Mouse (Mus musculus) layer of hippocampus, adult 11-12 months (tissue): ENCODE results near the gene Fhad1.

Source experiments
- DNase-seq: peaks from one replicate; pipeline ENCODE4 v3.0.0; 2022; ENCODE audit warnings: low spot score

The Fhad1 gene

GRCm38 (mm10) chr4:141931526-141931925, 83.4 kb downstream of the Fhad1 start:
- DNase-seq = no peak

DNA sequence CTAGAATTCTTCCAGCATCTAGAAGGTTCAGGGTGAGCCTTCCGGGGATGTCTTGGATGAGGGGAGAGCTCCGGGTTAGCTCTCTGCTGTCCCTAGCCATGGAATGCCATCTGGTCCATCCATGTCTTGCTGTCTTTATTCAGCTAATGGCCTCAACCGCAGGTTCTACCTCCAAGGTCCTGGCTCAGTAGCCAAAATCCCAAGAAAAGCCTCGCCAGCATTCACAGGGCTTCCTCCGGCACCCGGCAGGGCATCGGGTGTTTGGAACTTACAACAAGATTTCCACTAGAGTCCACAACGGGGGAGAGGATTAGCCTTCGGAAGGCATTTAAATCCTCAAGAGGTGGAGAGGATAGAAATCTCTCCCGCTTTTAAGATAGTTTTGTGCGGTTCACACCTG, 84.9 kb downstream of the Fhad1 start:
- no peak for DNase-seq

DNA sequence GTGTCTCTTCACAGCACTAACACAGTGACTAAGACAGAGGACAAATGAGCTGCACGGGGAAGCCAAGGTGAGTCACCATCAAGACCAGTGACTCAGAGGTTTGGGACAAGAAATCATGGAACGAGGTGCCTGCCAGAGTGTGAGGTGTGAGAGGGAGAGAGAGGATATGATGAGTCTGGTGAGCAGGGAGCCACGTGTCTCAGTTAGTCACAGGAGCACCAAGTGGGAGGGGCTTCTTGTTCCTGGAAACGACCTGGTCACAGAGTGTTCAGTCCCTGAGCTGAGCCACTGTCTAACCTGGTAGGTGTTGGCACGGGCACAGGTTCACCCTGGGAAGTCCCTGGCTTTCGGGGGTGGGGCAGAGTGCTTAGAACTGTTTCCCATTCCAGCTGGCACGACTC, 86.0 kb downstream of the Fhad1 start:
- DNase-seq = no peak

- DNase-seq = no peak
Measured at GRCm38 (mm10) chr4:141925781-141926345, 89.0 kb downstream of the Fhad1 start.

DNA sequence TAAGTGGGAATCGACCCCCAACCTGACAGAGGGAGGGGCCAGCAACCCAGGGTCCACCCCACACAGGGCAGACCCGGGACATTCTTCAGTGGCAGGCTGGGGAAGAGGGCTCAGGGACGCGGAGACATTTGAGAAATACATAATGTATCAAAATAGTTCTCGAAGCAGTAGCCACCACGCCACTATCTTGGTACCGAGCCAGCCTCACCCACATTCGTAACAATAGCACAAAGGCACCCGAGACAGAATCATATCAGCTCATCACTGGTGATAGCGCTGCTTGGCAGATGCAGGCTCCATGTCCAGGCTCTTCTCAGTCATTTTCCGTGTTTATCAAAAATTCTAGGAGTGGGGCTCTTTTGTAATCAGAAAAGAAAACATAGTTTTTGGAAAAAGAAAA, 90.9 kb downstream of the Fhad1 start:
- DNase-seq = peak; percentile 57

GRCm38 (mm10) chr4:141920391-141920790, 94.5 kb downstream of the Fhad1 start:
- no peak for DNase-seq

- no peak for DNase-seq
Measured at GRCm38 (mm10) chr4:141917735-141918419, 97.0 kb downstream of the Fhad1 start.

- no peak for DNase-seq
Measured at GRCm38 (mm10) chr4:141914040-141914439, 100.8 kb downstream of the Fhad1 start.

- DNase-seq = no peak
Measured at GRCm38 (mm10) chr4:141913201-141913993, 101.5 kb downstream of the Fhad1 start.

DNA sequence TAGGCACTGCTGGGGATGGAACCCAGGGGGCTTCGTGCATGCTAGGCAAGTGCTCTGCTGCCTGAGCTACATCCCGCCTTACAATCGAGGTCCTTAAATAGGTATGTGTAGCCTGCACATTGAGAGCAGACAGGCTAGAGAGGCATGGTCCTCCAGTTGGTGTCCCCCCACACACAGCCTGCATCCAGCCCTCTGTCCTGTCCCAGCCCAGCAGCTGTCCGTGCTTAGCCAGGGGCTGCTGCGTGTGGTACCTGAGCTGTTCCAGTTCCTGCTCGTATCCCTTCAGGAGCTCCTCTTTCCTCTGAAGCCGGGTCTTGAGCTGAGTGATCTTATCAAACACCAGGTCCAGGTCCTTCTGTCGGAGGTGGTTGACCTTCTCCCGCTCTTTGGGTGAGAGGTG, 110.2 kb downstream of the Fhad1 start:
- no peak for DNase-seq

DNA sequence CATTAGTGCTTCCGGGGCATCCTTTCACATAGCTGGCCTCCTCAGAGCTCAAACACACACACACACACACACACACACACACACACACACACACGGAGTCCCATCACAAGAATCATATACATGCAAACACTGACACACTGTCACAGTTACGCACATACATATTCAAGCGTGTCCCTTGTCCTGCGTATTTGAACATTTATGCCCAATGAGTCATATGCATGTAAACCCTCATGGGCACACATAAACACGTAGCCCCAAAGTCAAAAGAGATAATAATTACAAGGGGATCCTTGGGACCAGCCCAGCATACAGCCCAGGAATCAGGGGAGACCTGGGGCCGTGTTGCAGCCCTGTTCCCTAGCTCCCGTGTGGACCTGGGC, 112.4 kb downstream of the Fhad1 start:
- no peak for DNase-seq

GRCm38 (mm10) chr4:141901711-141902478, 113.0 kb downstream of the Fhad1 start:
- no peak for DNase-seq

GRCm38 (mm10) chr4:141900421-141900820, 114.5 kb downstream of the Fhad1 start:
- no peak for DNase-seq

- DNase-seq = no peak
Measured at GRCm38 (mm10) chr4:141899936-141900335, 114.9 kb downstream of the Fhad1 start.

DNA sequence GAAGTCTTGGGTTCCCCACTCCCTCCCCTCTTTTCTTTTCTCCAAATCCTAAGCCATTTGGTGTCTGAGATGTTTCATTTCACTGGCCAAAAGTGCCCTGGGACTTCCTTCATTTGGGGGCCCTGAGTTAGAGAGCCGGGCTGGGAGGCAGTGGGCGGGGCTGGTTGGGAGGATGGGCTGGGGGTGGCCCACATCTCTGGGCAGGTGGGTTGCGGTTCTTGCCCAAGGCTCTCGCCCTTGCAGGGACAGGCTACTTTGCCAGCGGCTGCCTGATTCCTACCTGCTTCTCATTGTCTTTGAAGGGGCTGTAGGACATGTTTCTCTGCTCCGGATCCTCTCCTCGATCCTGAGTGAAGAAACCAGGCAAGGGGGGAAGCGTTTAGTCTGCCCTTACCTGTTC, 116.0 kb downstream of the Fhad1 start:
- DNase-seq = no peak

- no peak for DNase-seq
Measured at GRCm38 (mm10) chr4:141897838-141898237, 117.0 kb downstream of the Fhad1 start.

- no peak for DNase-seq
Measured at GRCm38 (mm10) chr4:141897225-141897624, 117.7 kb downstream of the Fhad1 start.

DNA sequence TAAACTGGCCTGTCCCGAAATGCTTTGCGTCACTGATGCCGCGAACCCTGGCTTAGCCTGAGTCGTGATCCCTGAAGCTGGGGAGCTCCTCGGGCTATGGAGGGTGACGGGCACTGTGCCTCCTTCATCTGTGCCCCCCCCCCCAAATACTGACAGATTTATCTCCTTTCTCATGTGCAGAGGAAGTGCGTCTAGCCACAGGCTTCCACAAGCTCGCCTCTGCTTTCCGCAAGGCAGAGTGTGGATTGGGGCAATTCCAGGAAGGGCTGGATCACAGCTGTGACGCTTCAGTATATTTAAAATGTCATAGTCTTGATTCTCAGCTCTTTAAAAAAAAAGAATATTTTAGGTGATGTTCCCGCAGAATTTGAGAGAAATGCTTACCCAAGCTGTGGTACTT, 119.1 kb downstream of the Fhad1 start:
- no peak for DNase-seq

DNA sequence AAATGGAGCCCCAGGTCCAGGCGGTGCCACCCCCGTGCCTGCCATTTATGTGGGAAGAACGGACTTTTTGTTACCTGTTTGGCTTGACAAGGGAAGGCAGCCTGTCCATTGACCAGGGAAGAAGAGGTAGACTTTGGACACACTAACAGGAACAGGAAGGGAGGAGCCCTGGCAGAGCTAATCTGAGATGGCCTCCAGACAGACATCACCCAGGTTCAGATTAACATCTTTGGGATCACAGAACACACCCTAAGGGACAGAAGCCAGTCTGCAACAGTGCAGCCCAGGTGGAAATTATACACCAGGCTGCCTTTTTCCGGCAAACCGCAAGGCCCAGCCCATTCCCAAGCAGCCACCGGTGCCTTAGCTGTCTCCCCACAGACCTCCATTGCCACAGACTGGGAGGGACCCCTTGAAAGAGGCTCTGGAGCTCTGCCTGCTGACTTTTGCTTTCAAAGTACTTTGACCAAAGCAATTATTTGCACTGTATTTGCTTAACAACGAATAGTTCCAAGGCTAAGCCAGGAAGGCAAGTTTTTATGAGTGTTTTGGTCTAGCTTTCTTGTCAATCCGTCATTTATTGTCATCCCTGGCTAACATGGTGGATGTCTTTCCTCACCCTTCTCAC, 121.6 kb downstream of the Fhad1 start:
- DNase-seq = no peak

DNA sequence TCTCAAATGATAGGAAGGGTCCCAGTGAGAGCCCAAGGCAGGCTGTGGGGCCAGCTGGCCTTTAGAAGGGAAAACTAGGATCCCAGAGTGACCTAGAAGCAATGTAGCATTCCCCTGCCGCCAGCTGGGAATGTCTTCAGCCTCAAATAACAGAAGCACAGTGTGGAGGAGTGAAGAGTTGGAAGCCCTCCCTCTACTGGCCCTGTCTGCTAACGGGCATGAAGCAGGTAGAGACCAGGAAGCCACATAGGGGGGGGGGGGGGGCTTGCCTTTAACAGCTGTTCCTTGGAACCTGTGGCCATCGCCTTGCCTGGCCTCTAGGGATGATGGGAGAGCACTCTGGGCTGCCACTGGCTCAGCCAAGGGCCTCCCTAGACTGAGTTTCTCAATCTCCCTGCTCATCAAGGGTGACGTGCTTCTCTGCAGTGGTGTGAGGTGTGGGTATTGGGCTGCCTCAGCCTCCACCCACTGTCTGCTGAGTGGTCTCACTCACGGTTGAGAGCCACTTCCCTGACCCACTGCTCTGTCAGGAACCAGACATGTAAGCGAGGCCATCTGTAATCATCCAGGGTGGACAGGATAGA, 128.4 kb downstream of the Fhad1 start:
- DNase-seq = no peak

DNA sequence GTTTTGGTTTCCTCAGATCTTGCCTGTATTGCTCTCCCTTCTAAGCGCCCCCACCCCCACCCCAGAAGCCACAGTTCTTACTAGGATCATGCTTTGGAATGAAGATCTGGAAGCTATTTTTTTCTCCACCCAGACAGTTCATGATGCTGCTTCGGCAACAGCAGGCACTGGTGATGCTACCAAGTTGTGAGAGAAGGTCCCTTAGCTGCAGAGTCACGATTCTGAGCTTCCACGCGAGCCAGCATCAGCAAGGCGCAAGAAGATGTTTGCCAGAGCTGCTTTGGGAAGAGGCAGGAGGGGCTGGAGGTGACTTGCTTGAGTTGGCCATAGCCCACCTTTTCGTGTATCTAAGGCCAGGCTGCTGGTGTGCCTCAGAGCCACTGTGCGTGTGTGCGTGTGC, 129.4 kb downstream of the Fhad1 start:
- DNase-seq = no peak

DNA sequence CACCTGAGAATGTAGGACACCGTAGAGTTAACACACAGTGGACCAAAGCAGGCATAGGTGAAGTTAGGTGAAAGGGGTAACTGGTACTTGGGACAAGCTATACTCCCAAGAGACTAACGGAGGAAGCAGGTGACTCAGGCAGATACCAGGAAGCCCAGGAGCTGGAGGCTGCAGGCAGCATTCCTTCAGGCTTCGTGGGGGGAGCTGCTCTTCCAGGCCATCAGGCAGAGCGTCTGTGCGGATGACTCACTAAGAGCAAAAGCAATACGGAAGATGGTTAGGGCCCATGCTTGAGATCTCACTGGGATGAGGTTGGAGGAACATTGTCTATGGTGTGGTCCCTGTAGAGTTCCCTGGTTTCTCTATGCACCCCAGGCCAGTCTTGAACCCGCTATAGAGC, 132.0 kb downstream of the Fhad1 start:
- no peak for DNase-seq
